Comparison of ENCODE assay signal across 26 mouse cellular contexts in genomic region chr2:115962728-115963127, GRCm38 (mm10).
DNase-seq lines count a peak whose midpoint lies in the region; ATAC-seq lines count a peak whose summit lies in the region.
"Had no signal": no experiment of that assay in that cellular context is flagged by ENCODE, and none has a peak within 500 bp of the region (broad histone marks: within the 10 kb centered on the region; RNA-seq: fewer than 3 reads in every experiment).

No protein-coding gene starts in this region.

- intact Hi-C loops in heart, postnatal 25 days (cut with DNase I) = no loop called here

- no peaks in the 10 kb centered on the region for H3K9me3 ChIP-seq in heart, embryonic 10.5 days
- H3K9me3 ChIP-seq in hindbrain, embryonic 12.5 days (replicated peaks) = no peaks in the 10 kb centered on the region
- no peaks in the 10 kb centered on the region for H3K9me3 ChIP-seq in hindbrain, embryonic 16.5 days (ENCODE audit: control insufficient read depth, low read length)
- H3K9me3 ChIP-seq in heart, embryonic 15.5 days (replicated peaks) = no peaks in the 10 kb centered on the region
- H3K9me3 ChIP-seq: forebrain, embryonic 12.5 days; hindbrain, embryonic 15.5 days; intestine, embryonic 15.5 days; limb, embryonic 13.5 days; lung, embryonic 15.5 days; midbrain, embryonic 10.5 days; midbrain, embryonic 15.5 days; neural tube, embryonic 15.5 days had no signal

- H3K27ac ChIP-seq in heart, embryonic 10.5 days = no peak overlapping the region
- peak overlapping the region; percentile 40; the same call in 1 of the 2 replicates for H3K27ac ChIP-seq in hindbrain, embryonic 12.5 days
- no peak overlapping the region for H3K27ac ChIP-seq in hindbrain, embryonic 16.5 days (ENCODE audit: low read depth, low read length)
- H3K27ac ChIP-seq in heart, embryonic 15.5 days = peak overlapping the region; percentile 60
- H3K27ac ChIP-seq: forebrain, embryonic 12.5 days; intestine, embryonic 15.5 days; kidney, postnatal 0 days; limb, embryonic 13.5 days; lung, embryonic 15.5 days; midbrain, embryonic 10.5 days; midbrain, embryonic 15.5 days; neural tube, embryonic 15.5 days had no signal

- no peak overlapping the region for H3K4me2 ChIP-seq in hindbrain, embryonic 12.5 days (replicated peaks)
- H3K4me2 ChIP-seq in hindbrain, embryonic 16.5 days (ENCODE audit: low read length) = no peak overlapping the region
- H3K4me2 ChIP-seq in heart, embryonic 15.5 days = peak overlapping the region; percentile 21
- H3K4me2 ChIP-seq: forebrain, embryonic 12.5 days; hindbrain, embryonic 15.5 days; intestine, embryonic 15.5 days; limb, embryonic 13.5 days; liver, embryonic 11.5 days; lung, embryonic 15.5 days; midbrain, embryonic 15.5 days; neural tube, embryonic 15.5 days had no signal

- H3K4me3 ChIP-seq in heart, embryonic 10.5 days = no peak overlapping the region
- no peak overlapping the region for H3K4me3 ChIP-seq in hindbrain, embryonic 12.5 days
- H3K4me3 ChIP-seq in hindbrain, embryonic 16.5 days (ENCODE audit: low read length) = no peak overlapping the region
- H3K4me3 ChIP-seq in heart, embryonic 15.5 days = no peak overlapping the region
- H3K4me3 ChIP-seq: erythroblast, embryonic 14.5 days; forebrain, embryonic 12.5 days; hindbrain, embryonic 15.5 days; intestine, embryonic 15.5 days; limb, embryonic 13.5 days; lung, embryonic 15.5 days; midbrain, embryonic 10.5 days; midbrain, embryonic 15.5 days; neural tube, embryonic 15.5 days had no signal

- H3K9ac ChIP-seq in hindbrain, embryonic 12.5 days = no peak overlapping the region
- no peak overlapping the region for H3K9ac ChIP-seq in hindbrain, embryonic 16.5 days (ENCODE audit: low read depth, low read length)
- no peak overlapping the region for H3K9ac ChIP-seq in heart, embryonic 15.5 days
- H3K9ac ChIP-seq: forebrain, embryonic 12.5 days; hindbrain, embryonic 15.5 days; intestine, embryonic 15.5 days; limb, embryonic 13.5 days; lung, embryonic 15.5 days; midbrain, embryonic 15.5 days; neural tube, embryonic 15.5 days had no signal

- no peak for ATAC-seq in hindbrain, embryonic 12.5 days (ENCODE audit: low FRiP score)
- no peak for ATAC-seq in hindbrain, embryonic 16.5 days
- peak; percentile 84 for ATAC-seq in heart, embryonic 15.5 days (replicated peaks; ENCODE audit: insufficient number of reproducible peaks, insufficient read depth, low FRiP score, low read depth)
- ATAC-seq: intestine, embryonic 15.5 days; midbrain, embryonic 15.5 days had no signal

- H3K4me1 ChIP-seq in heart, embryonic 10.5 days = peaks cover 24% of the 10 kb centered on the region
- peaks cover 16% of the 10 kb centered on the region for H3K4me1 ChIP-seq in hindbrain, embryonic 12.5 days
- peaks cover 11% of the 10 kb centered on the region for H3K4me1 ChIP-seq in hindbrain, embryonic 16.5 days (ENCODE audit: control insufficient read depth, insufficient read depth, low read depth, low read length)
- H3K4me1 ChIP-seq in heart, embryonic 15.5 days (replicated peaks) = peaks cover 28% of the 10 kb centered on the region
- H3K4me1 ChIP-seq: intestine, embryonic 15.5 days had no signal

- 18% methylated on average over 3 of the region's 3 CpGs for WGBS in heart, embryonic 10.5 days
- 63% methylated on average over 3 of the region's 3 CpGs for WGBS in hindbrain, embryonic 12.5 days
- 63% methylated on average over 3 of the region's 3 CpGs for WGBS in hindbrain, embryonic 16.5 days
- 20% methylated on average over 3 of the region's 3 CpGs for WGBS in heart, embryonic 15.5 days

- H3K36me3 ChIP-seq in heart, embryonic 10.5 days = no peaks in the 10 kb centered on the region
- no peaks in the 10 kb centered on the region for H3K36me3 ChIP-seq in hindbrain, embryonic 12.5 days
- no peaks in the 10 kb centered on the region for H3K36me3 ChIP-seq in hindbrain, embryonic 16.5 days (ENCODE audit: control insufficient read depth, insufficient read depth, low read length)
- H3K36me3 ChIP-seq in heart, embryonic 15.5 days = no peaks in the 10 kb centered on the region
- H3K36me3 ChIP-seq: hindbrain, embryonic 15.5 days; intestine, embryonic 15.5 days; limb, embryonic 13.5 days; lung, embryonic 15.5 days; midbrain, embryonic 10.5 days; midbrain, embryonic 15.5 days; neural tube, embryonic 15.5 days had no signal

- no peaks in the 10 kb centered on the region for H3K27me3 ChIP-seq in heart, embryonic 10.5 days (ENCODE audit: insufficient read depth, poor library complexity, severe bottlenecking)
- H3K27me3 ChIP-seq in hindbrain, embryonic 12.5 days = no peaks in the 10 kb centered on the region
- H3K27me3 ChIP-seq in hindbrain, embryonic 16.5 days (replicated peaks; ENCODE audit: control insufficient read depth, insufficient read depth, low read length) = no peaks in the 10 kb centered on the region
- no peaks in the 10 kb centered on the region for H3K27me3 ChIP-seq in heart, embryonic 15.5 days
- H3K27me3 ChIP-seq: forebrain, embryonic 12.5 days; hindbrain, embryonic 15.5 days; intestine, embryonic 15.5 days; lung, embryonic 15.5 days; midbrain, embryonic 15.5 days; neural tube, embryonic 15.5 days had no signal

- peak; percentile 82 for DNase-seq in heart, embryonic 10.5 days (ENCODE audit: low spot score)
- DNase-seq in heart, postnatal 25 days (ENCODE audit: low spot score) = no peak
- peak; percentile 17 for DNase-seq in heart, postnatal 4 days
- DNase-seq in right cerebral cortex, postnatal 10 days (ENCODE audit: low spot score in 2 of 2) = no peak
- DNase-seq: adrenal gland, postnatal 25 days; cerebellum, adult 18-20 months; cerebellum, postnatal 10 days; gastrocnemius, postnatal 10 days; kidney, adult 8-10 months; kidney, postnatal 4 days; right cerebral cortex, adult 18-20 months; right cerebral cortex, postnatal 4 days had no signal

Comparison
In these comparisons a context has a peak if more than half of its experiments do, and no peak if none do; other contexts are left out.
1. DNase-seq: peak in heart, embryonic 10.5 days (single experiment) and heart, postnatal 4 days (single experiment); none in heart, postnatal 25 days (single experiment) and right cerebral cortex, postnatal 10 days (0 of 2).
2. H3K27ac ChIP-seq: peak in hindbrain, embryonic 12.5 days (single experiment) and heart, embryonic 15.5 days (single experiment); none in heart, embryonic 10.5 days (single experiment) and hindbrain, embryonic 16.5 days (single experiment).